Mouse (Mus musculus) heart, postnatal 0 days (tissue): ENCODE data around the gene Abhd12. TPM values are rescaled to one million over a fixed set of nuclear protein-coding genes. Genes with fewer than 3 reads are reported as not detected.

Experiments
- ATAC-seq: fragments of 200-750 bp; cut with Nextera tagmentation; 2 replicates; pipeline ENCODE4 v1.8.0; 2017; ENCODE audit warnings: low read depth, moderate number of reproducible peaks, moderate library complexity; ENCODE audit not compliant: insufficient read depth
- DNase-seq: peaks from one replicate; pipeline ENCODE4 v3.0.0-alpha.2; 2016; ENCODE audit warnings: low spot score
- H3K27ac ChIP-seq: fragments of 300-500 bp; sonication (generic); 2 replicates; pipeline ENCODE4 v1.5.1; 2014; ENCODE audit warnings: low read depth, mild to moderate bottlenecking
- H3K27me3 ChIP-seq: fragments of 300-500 bp; sonication (generic); 2 replicates; pipeline ENCODE4 v1.6.1; 2014; ENCODE audit warnings: low read length, mixed read lengths; ENCODE audit not compliant: control insufficient read depth, insufficient read depth
- H3K36me3 ChIP-seq: fragments of 300-500 bp; sonication (generic); replicated peaks from 2 replicates; pipeline ENCODE4 v1.6.1; 2014; ENCODE audit warnings: low read length, mixed read lengths; ENCODE audit not compliant: control insufficient read depth, insufficient read depth
- H3K4me1 ChIP-seq: fragments of 300-500 bp; sonication (generic); 2 replicates; pipeline ENCODE4 v1.6.1; 2014; ENCODE audit warnings: antibody characterized with exemption; ENCODE audit not compliant: control insufficient read depth, insufficient read depth
- H3K4me2 ChIP-seq: fragments of 300-500 bp; sonication (generic); 2 replicates; pipeline ENCODE4 v1.6.1; 2014; ENCODE audit warnings: low read depth, mild to moderate bottlenecking, low read length, moderate library complexity
- H3K4me3 ChIP-seq: fragments of 300-500 bp; sonication (generic); 2 replicates; pipeline ENCODE4 v1.5.1; 2014; ENCODE audit warnings: low read depth, low read length
- H3K9ac ChIP-seq: fragments of 300-500 bp; sonication (generic); replicated peaks from 2 replicates; pipeline ENCODE4 v1.6.1; 2014; ENCODE audit warnings: low read depth, low read length, mixed read lengths
- H3K9me3 ChIP-seq: fragments of 300-500 bp; sonication (generic); replicated peaks from 2 replicates; pipeline ENCODE4 v1.6.1; 2016; ENCODE audit warnings: low read length; ENCODE audit not compliant: control insufficient read depth
- CTCF ChIP-seq: IDR thresholded peaks from 2 replicates; pipeline ENCODE4 v1.5.1; 2016; ENCODE audit warnings: antibody characterized with exemption, control low read depth, low read depth
- EP300 ChIP-seq: IDR thresholded peaks from 2 replicates; pipeline ENCODE4 v1.6.1; 2016; ENCODE audit warnings: antibody characterized with exemption, low read depth
- WGBS: fragments of 180-500 bp; shearing (Covaris S2); extraction: QIAGEN DNeasy Blood & Tissue Kit; methylation state at CpG from one replicate; pipeline ENCODE4 v1.1.7; 2014; 5-methylcytosine and 5-hydroxymethylcytosine counted together
- polyA plus RNA-seq: library from polyadenylated mRNA; unstranded; fragments of >200 nt; fragmentation: Nextera tagmentation; extraction: Ambion mirVana; gene quantifications from 2 replicates; pipeline ENCODE4 v1.2.1, GENCODE M21; 2015
- total RNA-seq: library from RNA; depleted of rRNA; stranded (reverse); fragments of >200 nt; gene quantifications from 2 replicates; pipeline ENCODE4 v1.2.3, GENCODE M21; 2014; ENCODE audit warnings: low replicate concordance

Abhd12 gene
- total and polyA plus RNA-seq, 2 experiments from 2014 or later: 31.5 to 32.6 TPM

DNA sequence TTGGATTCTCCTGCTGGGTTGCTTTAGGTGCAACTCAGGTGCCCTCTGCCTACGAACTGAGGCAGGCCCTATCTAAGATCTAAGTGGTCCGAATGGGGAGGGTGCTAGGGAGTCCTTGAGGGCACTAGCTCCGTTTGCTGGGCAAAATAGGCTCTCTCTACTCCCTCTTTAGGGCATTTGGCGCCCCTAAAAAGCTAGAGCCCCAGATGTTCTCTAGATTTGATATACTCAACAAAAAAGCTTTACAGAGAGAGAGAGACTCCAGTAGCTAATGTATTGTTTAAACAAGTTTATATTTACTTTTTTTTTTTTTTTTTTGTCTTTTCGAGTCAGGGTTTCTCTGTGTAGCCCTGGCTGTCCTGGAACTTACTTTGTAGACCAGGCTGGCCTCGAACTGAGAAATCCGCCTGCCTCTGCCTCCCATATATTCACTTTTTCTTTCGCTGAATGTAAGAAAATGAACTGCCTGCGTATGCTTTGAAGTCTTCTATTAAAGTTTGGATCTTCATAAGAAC lies 452 bp upstream of the Abhd12 start, which contains the start of gene Gins1:
Gins1 (plus strand) TSS at position 465 of the 515 bp plus-strand sequence.
- H3K4me1 ChIP-seq: 0 out of 2 replicates have a peak, but pooled peaks cover 1% of the 10 kb centered on the region

DNA sequence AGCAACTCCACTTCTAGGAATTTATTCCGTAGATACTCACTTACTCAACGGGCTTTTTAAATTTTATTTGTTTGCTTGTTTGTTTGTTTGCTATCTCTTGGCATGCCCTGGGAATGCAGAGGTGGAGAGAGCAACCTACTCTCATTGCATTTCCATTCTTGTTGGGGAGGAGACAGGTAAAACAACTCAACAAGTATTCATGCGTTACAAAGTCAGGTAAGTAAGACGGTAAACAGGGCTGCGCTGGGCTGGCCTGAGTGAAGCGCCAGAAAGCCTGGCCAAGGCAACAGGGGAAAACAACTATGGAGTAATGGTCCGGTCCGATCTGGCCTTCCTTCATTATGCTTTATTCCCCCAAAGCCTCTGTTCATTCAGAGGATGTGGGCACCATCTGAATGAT lies 2.2 kb downstream of the Abhd12 start:
- DNase-seq (no peak), ATAC-seq (no peak)
- Histone ChIP-seq H3K4me1 (no peaks in the 10 kb centered on the region), H3K9ac (no peak overlapping the region), H3K9me3 (no peaks in the 10 kb centered on the region), H3K27ac (no peak overlapping the region), H3K27me3 (no peaks in the 10 kb centered on the region), H3K4me2 (no peak overlapping the region), H3K4me3 (no peak overlapping the region), H3K36me3 (no peaks in the 10 kb centered on the region; the same call in 1 of the 2 replicates)
- TF ChIP-seq EP300 (no peak), CTCF (no peak)
- 89% methylated on average over 8 of the region's 8 CpGs for WGBS

More for the DNA sequence above, 452 bp upstream of the Abhd12 start, which contains the start of gene Gins1:
- no peaks in the 10 kb centered on the region for H3K27me3 ChIP-seq
- H3K27ac ChIP-seq: peak within 1 kb of the TSS; percentile 82
- H3K9ac ChIP-seq: peak within 1 kb of the TSS; percentile 71
- H3K4me3 ChIP-seq: peak within 1 kb of the TSS; percentile 65
- whole genome bisulfite sequencing: 34% methylated on average over 9 of the region's 9 CpGs
- H3K4me2 ChIP-seq: peak within 1 kb of the TSS; percentile 89
- TF ChIP-seq CTCF: no peak
- TF ChIP-seq EP300: no peak
- H3K9me3 ChIP-seq: no peaks in the 10 kb centered on the region
- H3K36me3 ChIP-seq: no peaks in the 10 kb centered on the region; the same call in 1 of the 2 replicates
- DNase-seq (no peak), ATAC-seq (no peak)

DNA sequence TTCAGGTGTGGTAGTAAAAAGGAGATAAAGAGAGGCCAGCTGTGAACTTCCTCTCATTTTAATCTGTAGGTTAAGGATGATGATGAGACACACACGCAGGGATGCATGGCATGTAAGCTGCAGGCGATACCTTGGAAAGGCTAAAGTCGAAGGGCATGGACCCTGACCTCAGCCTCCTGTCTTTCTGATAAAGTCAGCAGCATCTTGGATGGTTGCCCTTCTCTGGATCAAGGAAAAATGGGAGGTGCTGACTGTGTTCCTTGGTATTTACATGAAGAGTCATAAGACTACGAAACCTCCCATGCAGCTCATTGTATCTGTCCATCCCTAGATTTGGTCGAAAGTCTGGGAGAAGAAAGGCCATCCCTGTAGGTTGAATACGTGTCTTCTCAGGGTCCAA lies 4.2 kb downstream of the Abhd12 start:
- Histone ChIP-seq H3K4me3 (no peak overlapping the region), H3K9ac (no peak overlapping the region), H3K4me1 (no peaks in the 10 kb centered on the region), H3K27me3 (no peaks in the 10 kb centered on the region), H3K9me3 (no peaks in the 10 kb centered on the region), H3K36me3 (no peaks in the 10 kb centered on the region; the same call in 1 of the 2 replicates), H3K4me2 (no peak overlapping the region), H3K27ac (no peak overlapping the region)
- ATAC-seq: no peak
- 78% methylated on average over 6 of the region's 6 CpGs for WGBS
- DNase-seq: no peak
- no peak for TF ChIP-seq EP300
- TF ChIP-seq CTCF: no peak

DNA sequence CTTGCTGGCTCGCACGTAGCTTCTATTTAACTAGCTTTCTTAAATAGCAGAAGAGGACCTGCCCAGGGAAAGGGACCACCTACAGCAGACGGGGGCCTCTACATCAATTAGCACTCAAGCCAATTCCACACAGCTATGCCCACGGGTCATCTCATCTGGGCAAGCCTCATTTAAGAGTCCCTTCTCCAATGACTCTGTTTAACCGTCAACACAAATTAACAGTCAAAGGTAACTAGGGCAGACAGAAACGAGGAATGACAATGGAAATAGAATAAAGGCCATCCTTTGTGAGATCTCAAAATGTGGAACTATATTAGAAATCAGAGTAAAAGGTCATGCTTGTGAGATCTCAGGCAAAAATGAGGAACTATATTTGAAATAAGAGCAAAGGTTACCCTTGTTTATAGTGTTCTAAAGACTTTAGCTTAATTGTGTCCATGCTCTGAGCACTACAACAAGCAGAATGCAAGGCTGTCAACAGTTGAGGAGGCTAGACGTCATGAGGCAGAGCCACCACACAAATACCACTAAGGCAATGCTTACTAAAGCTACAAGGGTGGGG lies 8.8 kb downstream of the Abhd12 start:
- DNase-seq (no peak), ATAC-seq (no peak)
- Histone ChIP-seq H3K36me3 (no peaks in the 10 kb centered on the region; the same call in 1 of the 2 replicates), H3K9ac (no peak overlapping the region), H3K9me3 (no peaks in the 10 kb centered on the region), H3K27me3 (no peaks in the 10 kb centered on the region), H3K4me3 (no peak overlapping the region), H3K4me2 (no peak overlapping the region), H3K4me1 (no peaks in the 10 kb centered on the region), H3K27ac (no peak overlapping the region)
- TF ChIP-seq CTCF (no peak), EP300 (no peak)
- WGBS: 73% methylated on average over 7 of the region's 7 CpGs

DNA sequence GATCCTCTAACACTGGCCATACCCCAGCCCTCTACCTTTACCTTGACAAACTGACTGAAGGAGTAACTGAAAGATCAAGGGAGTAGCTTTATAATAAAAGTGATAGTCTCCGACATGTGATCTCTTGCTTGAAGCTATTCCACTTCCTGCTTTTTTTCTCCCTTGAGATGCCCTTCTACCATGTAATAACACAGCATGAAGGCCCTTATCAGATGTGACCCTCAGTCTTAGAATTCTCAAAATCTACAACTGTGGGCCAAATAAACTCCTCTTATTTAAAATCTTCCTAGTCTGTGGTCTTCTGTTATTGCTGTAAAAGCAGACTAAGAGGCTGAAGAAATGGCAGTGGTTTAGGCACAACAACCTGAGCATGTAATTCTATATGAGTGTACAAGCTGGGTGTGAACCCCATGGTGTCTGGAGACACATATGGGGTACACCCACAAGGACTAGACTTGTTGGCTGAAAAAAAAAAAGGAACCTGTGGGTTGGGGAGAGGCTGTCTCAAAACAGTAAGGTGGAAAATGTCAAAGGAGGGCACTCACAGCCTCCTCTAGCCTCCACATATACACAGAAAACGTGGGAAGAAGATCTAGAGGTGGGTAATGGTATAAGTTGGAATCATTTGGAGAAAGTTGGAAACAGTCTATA lies 9.8 kb downstream of the Abhd12 start:
- 88% methylated on average over 2 of the region's 2 CpGs for WGBS
- Histone ChIP-seq H3K4me1 (no peaks in the 10 kb centered on the region), H3K36me3 (no peaks in the 10 kb centered on the region), H3K27ac (no peak overlapping the region), H3K4me2 (no peak overlapping the region), H3K27me3 (no peaks in the 10 kb centered on the region), H3K9me3 (no peaks in the 10 kb centered on the region), H3K9ac (no peak overlapping the region), H3K4me3 (no peak overlapping the region)
- TF ChIP-seq CTCF (no peak), EP300 (no peak)
- DNase-seq: no peak
- ATAC-seq: no peak
